Mouse (Mus musculus): Measurements from ENCODE around the gene Ccdc7a.

- no peak for TF ChIP-seq CTCF (IDR thresholded peaks at IDR 0.05; ENCODE audit: control insufficient read depth, insufficient read depth, low read length)
- TF ChIP-seq POLR2A (IDR thresholded peaks at IDR 0.05; ENCODE audit: borderline replicate concordance, control insufficient read depth, low read depth, low read length), result no peak
Observed at GRCm38 (mm10) chr8:128704376-128704775, 360.9 kb downstream of the Ccdc7a start.

All from bone marrow, adult 2 months (tissue).